Mouse (Mus musculus): Measurements from ENCODE around the gene Myo1g.

Myo1g gene

DNA sequence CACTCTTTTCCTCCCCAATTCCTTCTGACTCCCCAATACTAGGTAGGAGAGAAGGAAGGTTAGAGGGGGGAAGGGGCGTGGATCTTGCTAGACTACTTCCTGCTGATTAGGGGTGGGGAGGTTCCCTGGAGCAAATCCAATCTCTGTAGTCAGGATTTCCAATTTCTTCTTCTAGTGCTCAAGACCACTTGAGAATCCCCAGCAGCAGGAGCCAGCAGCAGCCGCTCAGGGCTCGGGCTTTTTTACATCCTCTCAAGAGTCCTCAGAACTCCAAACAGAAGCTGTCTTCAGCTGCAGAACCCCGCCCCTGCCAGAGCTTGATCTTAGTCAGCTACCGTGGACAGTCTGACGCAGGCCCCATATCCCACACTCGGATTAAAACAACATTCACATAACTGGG, 33.3 kb downstream of the Myo1g start:
- no peak for DNase-seq (ENCODE audit: low spot score)

GRCm38 (mm10) chr11:6486916-6487315, 33.8 kb downstream of the Myo1g start:
- no peak for DNase-seq (ENCODE audit: low spot score)

DNA sequence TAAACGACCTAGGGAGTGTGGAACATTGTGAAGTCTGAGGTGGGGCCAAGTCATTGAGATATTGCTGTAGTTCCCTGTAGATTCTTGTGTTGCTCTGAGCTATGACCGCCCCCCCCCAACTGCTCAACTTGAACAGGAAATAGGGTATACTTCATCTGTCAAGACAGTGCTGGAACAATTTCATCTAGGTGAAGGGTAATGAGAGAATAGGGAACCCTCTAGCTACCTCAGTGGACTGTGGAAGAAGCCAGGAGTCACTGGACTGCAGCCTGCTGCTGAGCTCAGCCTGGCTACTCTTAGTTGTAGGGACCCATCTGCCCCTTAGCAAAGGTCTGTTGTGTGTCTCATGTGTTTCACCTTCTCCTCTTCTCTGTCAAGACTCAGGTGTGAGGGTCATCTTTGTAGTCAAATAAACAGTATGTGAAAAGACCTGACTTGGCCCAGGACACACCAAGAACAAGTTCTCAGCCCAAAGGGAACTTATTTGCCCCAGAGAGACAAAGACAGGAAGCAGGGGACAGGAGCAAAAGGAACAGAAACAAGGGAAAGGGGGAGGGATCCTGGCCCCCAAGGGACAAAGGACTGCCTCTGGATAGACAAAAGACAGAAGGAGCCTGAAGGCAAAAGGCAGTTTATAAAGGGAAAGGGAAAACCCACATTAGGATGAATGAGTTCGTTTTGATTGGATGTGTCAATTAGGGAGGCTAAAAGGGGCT, 36.4 kb downstream of the Myo1g start:
- no peak for DNase-seq (ENCODE audit: low spot score)

GRCm38 (mm10) chr11:6483103-6483502, 37.7 kb downstream of the Myo1g start:
- no peak for DNase-seq (ENCODE audit: low spot score)

GRCm38 (mm10) chr11:6481669-6482185, 39.0 kb downstream of the Myo1g start:
- peak; percentile 49 for DNase-seq (ENCODE audit: low spot score)

- no peak for DNase-seq (ENCODE audit: low spot score)
Observed at GRCm38 (mm10) chr11:6480681-6481405, 39.9 kb downstream of the Myo1g start.

GRCm38 (mm10) chr11:6480191-6480590, 40.6 kb downstream of the Myo1g start:
- DNase-seq (ENCODE audit: low spot score): no peak

DNA sequence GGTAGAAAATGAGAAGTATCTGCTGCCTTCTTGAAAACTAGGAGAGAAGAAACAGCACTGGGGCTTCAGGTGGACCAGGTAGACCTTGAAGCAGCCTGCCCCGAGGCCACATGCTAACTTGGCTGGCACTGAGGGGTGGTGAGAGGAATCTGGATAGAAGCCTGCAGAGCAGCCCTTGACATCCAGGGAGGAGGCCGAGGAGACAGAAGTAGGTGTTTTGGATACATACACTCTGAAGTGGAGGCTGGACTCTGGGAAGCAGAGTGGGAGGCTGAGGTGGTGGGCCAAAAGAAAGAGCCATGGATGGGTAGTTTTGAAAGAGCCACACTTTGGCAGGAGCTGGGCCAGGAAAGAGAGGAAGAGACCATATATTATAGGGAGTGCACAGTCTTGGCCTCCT, 41.5 kb downstream of the Myo1g start:
- no peak for DNase-seq (ENCODE audit: low spot score)

- DNase-seq (ENCODE audit: low spot score): no peak
Observed at GRCm38 (mm10) chr11:6477350-6477749, 43.4 kb downstream of the Myo1g start.

DNA sequence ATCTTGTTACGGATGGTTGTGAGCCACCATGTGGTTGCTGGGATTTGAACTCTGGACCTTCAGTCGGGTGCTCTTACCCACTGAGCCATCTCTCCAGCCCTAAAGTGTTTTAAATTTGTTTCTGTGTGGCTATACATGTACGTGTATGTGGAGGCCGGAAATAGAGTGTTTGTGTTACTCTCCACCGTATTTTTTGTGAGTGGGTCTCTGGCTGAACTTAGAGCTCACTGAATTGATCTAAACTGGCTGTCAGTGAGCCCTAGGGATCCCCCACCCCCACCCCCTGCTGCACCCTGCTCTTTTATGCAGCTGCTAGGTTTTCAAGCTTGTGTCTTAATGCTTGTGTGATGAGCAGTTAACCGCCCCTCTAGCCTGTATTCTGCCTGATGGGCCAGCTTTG, 43.9 kb downstream of the Myo1g start:
- DNase-seq (ENCODE audit: low spot score): no peak

GRCm38 (mm10) chr11:6475867-6476484, 44.8 kb downstream of the Myo1g start, which contains the start of gene Purb:
TSS of gene Purb (minus strand) at chr11:6475917.
- peak; percentile 97 for DNase-seq (ENCODE audit: low spot score)

DNA sequence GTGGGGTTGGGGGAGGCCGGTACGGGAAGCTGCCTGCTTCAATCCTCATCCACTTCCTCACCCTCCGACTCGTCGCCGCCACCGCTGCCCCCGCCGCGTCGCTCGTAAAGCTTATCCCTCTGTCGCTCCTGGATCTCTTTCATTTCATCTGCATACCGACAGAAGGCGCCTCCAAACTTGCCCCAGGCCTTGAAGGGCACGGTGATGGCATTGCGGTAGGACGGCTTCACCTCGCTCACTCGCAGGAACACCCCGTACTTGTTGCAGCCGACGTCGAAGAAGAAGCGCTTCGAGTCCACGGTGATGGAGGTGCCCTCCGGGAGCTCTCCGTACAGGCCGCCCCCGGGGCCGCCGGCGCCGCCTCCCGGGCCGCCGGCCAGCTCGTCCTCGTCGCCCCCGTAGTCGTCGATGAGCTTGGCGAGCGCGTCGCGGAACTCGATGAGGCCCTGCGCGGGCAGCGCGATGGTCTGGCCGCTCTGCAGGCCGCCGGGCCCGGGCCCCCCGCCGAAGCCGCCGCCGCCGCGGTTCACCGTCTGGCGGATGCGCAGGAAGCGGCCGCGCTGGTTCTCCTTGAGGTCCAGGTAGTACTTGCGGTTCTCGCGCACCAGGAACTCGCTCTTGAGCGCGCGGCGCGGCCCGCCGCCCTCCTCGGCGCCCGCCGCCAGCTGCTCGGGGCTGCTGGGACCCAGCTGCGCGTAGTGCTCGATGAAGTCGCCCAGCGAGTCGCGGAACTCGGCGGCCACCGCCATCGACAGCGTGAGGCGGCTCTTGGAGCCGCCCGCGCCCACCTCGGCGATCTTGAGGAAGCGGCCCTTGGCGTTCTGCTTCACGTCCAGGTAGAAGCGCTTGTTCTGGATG, 45.7 kb downstream of the Myo1g start:
- peak; percentile 76 for DNase-seq (ENCODE audit: low spot score)

DNA sequence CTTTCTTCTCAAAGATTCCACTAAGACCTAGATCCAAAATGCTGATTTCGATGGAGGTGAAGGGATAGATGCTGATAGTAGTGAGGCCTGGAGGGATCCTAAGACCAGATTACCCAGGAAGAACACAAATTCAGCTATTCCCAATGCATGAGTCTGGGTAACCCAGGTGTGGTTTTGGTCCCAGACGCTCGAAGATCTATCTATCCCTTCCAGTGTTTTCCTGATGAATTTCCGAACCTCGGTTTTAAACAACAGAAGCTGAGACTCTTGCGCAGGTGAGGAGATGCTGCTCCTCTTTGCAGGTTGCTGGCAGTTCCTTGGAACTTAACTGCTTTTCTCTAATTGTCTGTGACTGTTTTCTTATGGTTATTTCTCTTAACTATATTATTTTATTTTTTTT, 46.4 kb downstream of the Myo1g start:
- DNase-seq (ENCODE audit: low spot score): no peak

- no peak for DNase-seq (ENCODE audit: low spot score)
Observed at GRCm38 (mm10) chr11:6472076-6472475, 48.7 kb downstream of the Myo1g start.

DNA sequence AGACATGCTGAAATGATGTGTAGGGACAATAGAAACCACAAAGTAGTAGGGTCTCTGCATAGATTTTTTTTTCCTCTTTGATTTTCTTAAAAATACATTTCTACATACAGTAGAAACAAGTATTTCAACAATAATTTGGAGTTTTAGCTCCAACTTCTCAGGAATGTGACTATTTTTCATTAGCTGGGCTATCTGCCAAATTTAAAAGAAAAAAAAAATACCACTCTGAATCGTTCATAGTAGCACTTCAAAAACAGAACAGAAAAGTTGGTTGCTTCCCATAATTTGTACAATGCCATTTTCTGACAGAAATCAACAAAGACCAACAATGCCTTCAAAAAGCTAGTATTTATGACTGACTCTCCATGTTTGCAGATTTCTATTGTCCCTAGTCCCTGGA, 49.3 kb downstream of the Myo1g start:
- DNase-seq (ENCODE audit: low spot score): no peak

DNA sequence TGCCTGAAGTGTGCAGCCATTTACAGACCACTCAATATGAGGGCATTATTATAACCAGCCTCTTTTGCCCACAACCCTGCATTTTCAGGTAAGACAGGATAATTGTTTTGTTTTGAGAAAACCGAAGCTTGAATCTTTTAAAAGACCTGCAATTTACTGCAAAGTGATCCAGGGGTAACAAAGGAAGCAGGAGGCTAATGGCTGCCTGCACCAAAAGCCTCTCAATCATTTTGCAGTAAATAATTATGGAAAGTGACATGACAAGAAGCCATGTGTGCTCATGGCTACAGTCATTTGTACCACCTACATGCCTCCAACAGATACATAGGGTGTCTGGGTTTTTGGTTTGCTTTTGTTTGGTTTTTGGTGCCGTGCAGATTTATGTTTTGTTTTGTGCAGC, 49.7 kb downstream of the Myo1g start:
- DNase-seq (ENCODE audit: low spot score): no peak

DNA sequence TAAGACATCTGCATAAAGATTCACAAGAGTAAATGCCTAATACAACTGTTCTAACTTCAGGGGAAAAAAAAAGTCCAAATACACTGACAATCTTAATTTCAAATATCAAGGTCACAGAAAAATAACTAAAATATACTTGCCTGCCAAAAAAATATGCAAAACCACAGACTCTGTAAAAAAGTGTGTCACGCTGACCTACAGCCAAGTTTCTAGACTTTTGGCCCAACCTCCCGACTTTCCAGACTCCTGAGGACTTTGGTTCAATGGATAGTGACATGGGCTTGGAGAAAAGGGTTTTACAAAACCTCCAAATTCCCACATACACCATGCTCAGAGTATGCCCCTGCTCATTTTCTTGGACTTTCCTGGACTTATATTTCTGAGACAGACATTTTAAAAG, 52.2 kb downstream of the Myo1g start:
- DNase-seq (ENCODE audit: low spot score): no peak

- DNase-seq (ENCODE audit: low spot score): peak; percentile 76
Observed at GRCm38 (mm10) chr11:6465122-6465521, 55.6 kb downstream of the Myo1g start.

GRCm38 (mm10) chr11:6463159-6463837, 57.5 kb downstream of the Myo1g start:
- no peak for DNase-seq (ENCODE audit: low spot score)
